Mouse (Mus musculus): ENCODE results near the gene Arap1. TPM values are rescaled to one million over a fixed set of nuclear protein-coding genes. Genes with fewer than 3 reads are reported as not detected.

Gene Arap1
- total RNA-seq, 2 experiments from 2014 or later, result 41.2 to 63.1 TPM

DNA sequence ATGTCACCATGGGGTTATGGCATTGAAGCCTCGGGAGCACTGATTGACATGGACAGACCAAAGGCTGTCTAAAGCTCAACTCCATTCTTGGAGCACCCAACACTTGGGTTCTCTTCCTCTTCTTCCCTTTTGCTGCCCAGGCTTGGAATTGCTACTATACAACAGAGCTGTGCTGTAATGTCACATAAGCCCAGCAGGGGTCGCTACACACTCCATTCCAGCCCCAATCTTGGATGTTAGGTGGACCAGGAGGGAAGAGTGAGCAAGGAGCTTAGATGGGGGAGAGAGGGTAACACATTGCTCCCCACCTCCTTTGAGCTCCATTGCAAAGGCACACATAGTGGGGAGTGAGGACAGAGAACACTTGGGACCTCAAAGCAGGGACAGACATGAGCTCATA, 79.9 kb downstream of the Arap1 start:
- peak; percentile 87 for ATAC-seq (replicated peaks; ENCODE audit: poor library complexity)

DNA sequence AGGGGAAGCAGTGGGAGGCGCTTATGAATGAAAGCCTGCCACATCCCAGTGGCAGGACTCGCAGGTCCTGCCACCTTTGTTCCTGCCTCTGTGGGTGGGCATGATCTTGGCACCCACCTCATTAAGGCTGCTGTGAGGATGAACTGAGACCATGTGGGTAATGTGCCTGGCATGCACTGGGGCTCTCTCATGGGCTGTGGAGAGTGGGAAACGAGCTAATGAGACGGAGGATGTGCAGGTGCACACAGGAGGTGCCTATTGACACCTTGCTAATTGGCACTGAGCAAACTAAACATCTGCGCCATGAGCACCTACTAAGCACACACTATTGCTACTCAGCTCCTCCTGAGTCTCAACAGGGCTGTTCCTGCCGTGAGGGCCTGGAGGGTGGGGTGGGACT, 87.2 kb downstream of the Arap1 start:
- no peak for ATAC-seq (replicated peaks; ENCODE audit: poor library complexity)

DNA sequence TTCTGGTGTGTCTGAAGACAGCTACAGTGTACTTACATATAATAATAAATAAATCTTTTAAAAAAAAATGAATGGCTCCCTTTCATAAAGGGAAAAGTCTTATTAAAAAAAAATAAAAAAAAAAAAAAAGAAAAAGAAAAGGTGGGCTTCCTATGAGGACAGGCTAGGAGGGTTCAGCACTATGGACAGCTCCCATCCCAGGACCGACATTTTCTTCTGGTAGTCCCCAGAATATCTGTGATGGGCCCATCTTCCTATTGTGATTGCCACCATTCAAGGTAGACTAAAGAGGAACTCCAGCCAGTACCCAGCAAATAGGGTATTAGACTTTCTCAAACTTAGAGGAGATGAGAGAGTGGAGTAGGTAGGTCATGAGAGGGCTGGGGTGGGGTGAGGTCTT, 90.0 kb downstream of the Arap1 start:
- peak; percentile 46; the same call in 1 of the 2 replicates for ATAC-seq (replicated peaks; ENCODE audit: poor library complexity)

DNA sequence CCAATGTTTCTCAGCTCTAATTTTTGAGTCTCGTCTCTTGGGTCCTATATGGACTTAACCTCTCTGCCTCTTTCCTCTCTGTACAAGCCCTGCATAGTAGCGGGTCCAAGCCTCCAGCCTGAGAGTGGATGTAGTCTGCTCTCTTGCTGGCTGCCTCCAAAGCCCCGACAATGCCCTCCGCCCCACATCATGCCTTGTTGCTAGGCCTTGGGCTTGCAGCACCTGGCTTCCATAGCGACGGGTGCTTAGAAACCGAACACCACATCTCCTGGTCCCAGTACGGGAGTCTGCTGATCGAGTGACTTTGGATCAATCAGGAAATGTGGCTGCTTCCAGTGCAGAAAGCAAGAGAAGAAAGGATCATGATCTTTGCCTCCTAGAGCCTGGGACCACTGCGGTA, 95.2 kb downstream of the Arap1 start:
- no peak for ATAC-seq (replicated peaks; ENCODE audit: poor library complexity)

DNA sequence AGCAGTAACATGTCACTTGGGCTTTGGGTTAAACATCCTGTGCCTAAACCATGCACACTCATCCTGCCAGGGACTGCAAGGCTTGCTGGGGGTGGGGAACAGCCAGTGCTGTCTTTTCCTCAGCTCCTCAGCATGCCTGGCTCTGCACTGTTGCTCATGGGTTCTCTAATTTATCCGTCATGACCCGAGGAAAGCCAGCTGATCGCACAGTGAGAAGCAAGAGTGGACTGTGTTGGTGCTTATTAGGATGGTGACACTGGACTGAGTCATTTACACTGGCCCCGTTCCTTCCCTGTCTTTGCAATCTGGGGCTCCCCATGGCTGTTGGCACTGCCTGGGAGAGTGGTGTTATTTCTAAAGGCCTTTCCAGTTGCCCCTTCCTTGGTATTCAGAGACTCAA, 96.3 kb downstream of the Arap1 start:
- ATAC-seq (replicated peaks; ENCODE audit: poor library complexity), result no peak

DNA sequence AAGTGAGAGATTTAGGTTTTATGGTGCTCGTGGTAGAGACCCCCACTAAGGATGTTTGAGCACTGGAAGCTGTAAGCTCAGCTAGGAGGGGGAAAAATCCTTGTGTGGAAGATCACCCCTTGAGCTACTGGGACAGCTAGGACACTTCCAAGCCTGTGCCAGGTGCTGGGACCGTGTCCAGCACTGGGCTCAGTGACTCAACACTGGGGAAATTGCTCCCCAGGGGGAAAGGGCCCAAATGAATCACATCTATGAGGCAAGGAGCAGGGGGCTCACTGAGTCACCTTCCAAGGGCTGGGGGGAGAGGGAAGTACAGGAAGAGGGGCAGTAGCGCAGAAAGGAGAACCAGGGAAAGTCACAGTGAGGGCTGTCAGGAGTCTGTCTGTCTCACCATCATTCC, 102.0 kb downstream of the Arap1 start:
- ATAC-seq (replicated peaks; ENCODE audit: poor library complexity), result no peak

DNA sequence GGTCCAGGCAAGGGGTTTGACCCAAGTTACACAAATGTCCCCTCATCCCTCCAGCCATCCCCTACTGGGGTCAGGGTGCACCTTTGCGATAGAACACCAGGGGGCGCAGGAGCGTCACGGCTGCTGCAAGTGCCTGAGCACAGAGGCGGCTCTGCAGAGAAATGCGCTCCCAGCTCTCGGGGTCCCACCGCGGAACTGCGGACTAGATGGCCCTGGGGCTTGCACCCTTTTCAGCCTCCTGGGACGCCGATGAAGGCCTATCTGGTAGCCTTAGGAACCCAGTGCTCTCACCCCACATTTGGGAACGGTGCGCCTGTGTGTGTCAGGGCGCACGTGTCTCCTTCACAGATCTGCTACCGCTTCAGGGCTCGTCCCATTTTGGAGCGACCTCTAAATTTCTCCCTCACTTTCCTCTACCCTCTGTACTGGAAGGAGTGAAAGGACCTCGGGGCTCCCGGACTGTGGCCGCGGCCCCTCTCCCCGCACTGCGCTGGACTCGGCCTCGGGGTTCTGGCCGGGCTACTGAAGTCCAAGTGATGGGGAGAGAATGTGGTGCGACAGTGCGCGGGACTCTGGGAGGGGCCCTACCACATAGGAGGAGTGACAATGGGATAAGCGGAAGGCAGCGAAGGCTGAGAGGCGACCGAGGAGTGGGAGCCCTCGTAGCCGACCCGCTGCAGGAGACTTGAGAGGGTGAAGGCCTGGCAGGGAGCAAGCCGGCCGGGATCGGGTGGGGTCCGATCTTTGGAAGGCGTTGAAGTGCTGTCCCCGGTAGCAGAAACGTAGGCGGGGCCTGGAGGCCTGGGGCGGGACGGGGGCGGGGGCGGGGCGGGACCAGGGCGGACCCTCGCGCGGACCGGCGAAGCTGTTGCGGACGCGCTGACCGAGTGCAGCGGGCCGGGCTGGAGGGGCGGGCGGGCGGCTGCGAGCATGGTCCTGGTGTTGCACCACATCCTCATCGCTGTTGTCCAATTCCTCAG, 102.8 kb downstream of the Arap1 start:
- peak; percentile 81 for ATAC-seq (replicated peaks; ENCODE audit: poor library complexity)

DNA sequence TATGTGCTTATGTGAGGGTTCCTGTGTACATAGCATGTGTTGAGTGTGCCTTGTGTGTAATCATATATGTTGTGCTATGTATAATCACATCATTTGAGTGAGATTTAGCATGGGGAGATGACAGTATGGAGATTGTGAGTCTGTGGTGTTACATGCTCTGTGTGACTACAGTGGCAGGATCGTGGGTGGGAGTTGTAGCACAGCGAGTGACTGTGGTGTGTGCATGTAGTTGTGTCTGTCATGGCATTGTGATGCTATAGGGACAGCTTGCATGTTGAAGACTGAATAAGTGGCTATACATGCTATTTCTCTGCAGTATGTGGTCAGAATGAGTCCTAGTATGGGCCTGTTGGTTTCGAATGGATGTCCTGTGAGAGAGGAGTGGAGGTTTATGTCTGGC, 104.8 kb downstream of the Arap1 start:
- ATAC-seq (replicated peaks; ENCODE audit: poor library complexity), result no peak

DNA sequence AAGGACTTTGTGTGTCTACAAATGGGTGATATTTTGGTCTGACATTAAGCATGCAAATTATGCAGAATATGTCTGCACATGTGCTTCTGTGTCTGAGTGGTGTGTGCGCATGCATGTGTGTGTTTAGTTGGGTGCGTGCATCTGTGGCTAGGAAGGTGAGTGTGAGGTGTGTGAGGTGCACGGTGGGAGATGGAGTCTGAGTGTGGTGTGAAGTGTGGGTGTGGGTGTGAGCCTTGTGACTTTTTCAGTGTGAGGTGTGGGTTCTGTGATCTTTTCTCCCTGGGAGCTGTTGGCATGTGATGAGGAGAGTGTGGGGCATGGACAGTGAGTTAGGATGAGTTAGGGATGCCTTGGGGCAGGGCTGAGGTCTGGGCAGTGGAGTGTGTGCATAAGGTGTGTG, 105.4 kb downstream of the Arap1 start:
- no peak for ATAC-seq (replicated peaks; ENCODE audit: poor library complexity)

DNA sequence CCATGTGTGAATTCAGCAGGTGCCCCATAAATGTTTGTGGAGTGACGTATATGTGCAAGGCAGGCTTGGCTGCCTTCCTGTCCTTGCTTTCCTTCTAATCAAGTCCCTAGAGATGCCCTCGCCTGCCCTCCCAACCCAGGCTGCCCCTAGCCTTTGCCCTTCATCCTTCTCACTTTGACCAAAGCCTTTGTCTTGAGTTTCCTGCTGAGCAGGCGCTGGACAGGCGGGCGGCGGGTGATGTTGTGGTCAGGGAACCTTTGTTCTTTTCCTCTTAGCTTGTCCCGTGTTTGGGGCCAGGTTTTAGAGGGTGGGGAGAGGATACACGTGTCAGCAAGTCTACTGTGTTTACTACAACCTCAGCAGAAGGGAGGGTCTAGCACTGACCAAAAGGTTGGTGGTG, 105.9 kb downstream of the Arap1 start:
- ATAC-seq (replicated peaks; ENCODE audit: poor library complexity), result no peak

DNA sequence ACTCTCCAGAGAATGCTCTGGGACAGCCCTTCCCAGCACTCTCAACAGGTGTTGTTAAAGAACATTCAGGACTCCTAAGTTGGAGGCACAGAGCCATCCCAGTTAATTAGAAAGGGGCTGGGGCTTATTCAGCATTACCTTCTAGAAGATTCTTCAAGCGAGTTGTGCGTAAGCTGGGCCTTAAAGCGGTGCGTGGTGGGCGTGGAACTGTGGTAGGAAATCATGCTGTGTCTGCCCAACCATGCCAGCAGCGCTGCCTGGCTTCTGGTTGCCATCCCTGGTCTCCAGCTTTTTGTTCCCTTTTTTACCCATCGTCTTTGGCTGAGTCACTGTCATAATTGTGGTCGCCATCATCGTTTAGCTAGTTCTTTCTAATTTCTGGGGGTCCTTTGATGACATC, 106.6 kb downstream of the Arap1 start:
- peak; percentile 47 for ATAC-seq (replicated peaks; ENCODE audit: poor library complexity)

DNA sequence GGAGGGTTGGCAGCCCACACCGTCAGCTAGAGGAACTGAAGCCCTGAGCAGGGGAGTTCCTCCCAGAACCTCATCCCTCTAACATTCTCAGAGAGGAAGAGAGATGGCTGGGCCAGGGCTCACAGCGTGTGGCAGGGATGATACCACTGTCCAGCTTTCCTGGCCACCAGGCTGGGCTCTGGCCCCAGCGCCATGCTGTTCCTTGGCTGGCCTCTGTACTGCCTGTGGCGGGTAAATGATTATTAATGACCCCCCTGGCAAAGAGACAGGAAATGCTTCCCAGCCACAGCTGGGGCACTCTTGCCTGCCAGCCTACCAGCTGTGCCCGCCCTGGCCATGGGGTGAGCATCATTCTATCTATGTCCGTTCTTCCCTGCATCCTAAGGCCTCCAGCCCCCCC, 107.3 kb downstream of the Arap1 start:
- ATAC-seq (replicated peaks; ENCODE audit: poor library complexity), result no peak

DNA sequence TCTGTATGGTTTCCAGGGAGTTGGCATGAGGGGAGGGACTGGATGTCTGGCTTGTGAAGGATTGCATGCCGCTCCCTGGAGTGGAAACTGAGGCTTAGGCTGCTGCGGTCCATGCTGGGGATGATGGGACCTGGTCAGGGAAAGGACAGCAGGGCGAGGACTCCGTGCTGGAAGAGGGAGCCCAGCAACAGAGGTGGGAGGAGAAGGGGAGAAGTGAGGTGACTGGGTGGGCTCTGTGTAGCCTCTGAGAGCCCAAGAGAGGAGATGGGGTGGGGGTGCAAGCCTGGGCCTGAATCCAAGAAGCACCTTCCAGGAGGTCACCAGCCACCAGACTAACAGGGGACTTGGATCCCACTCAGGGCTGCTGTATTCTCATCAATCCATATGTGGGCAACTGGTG, 108.5 kb downstream of the Arap1 start:
- ATAC-seq (replicated peaks; ENCODE audit: poor library complexity), result no peak

DNA sequence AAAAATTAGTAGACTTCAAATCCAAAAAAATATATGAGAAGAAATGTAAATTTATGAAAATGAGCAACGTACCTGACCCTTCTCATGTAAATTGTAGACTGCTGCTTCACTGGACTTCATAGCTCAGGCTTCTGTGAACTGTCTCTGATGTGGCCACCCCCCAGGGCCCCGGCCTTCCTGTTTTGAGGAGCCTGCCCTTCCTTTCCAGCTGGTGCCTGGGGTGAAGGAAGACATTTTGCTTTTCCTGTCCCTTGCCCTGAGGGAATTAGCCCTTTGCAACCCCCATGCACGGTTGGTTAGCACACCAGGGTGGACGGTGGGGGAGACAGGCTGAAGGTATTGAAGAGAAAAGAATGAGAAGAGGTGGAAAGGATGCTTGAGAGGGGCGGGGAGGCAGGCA, 108.9 kb downstream of the Arap1 start:
- 0 out of 2 replicates have a peak, but pooled peaks have one; percentile 10 for ATAC-seq (replicated peaks; ENCODE audit: poor library complexity)

DNA sequence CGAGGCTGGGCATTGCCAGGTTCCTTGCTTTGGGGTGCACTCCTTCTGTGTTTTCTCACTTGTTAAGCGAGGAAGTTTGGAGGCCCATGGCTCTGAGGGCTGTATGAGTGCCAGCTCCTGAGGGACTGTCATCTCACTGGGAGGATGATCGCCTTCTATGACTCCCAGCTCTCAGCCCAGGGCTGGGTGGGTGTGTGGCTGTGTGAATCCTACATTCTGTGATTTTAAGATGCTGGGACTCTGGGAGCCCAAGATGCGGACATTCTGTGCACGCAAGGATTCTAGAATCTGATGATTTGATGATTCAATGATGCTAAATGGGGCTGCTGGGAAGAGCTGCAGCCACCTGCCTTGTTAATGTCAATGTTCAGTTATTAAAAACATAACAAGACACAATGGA, 109.4 kb downstream of the Arap1 start:
- ATAC-seq (replicated peaks; ENCODE audit: poor library complexity), result no peak

DNA sequence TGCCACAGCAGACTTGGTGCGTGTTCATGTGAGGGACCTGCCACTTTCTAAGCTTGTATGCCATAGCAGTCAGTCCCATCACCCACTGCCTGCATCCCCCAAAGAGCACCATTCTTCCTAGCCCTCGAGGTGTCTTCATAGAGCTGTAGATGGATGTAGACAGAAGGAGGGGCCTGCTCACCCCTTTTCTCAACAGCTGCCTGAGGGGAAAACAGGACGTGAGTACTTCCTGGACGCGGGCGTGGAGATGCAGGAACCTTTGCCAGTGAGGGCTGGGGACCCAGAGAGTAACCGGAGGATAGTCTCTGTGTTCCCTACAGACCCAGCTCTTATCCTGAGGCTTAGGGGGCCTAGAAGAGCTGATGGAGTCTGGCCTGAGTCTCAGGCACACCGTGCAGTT, 109.9 kb downstream of the Arap1 start:
- 0 out of 2 replicates have a peak, but pooled peaks have one; percentile 18 for ATAC-seq (replicated peaks; ENCODE audit: poor library complexity)

DNA sequence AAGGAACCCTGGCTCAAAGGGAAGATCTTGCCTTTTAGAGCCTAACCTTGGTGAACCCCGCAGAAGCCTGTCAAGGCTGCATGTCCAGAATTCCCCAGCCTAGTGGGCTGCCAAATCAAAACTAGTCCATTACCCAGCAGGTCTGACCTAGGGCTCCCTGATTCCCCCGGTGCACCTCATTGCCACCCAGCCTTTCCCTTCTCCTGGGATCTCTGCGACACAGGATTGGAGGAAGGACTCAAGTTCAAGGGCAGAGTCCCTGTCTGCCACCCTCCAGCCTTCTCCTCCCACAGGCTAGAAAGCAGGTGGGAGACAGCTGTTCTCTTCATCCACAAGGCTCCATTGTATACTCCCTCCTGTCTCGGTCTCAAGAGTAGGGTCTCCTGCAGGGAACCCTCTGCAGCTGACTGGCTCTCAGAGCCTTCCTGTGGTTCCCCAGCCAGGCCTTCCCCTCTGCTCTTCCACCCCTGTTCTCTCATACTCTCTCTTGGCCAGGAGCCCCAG, 110.5 kb downstream of the Arap1 start:
- ATAC-seq (replicated peaks; ENCODE audit: poor library complexity), result no peak

DNA sequence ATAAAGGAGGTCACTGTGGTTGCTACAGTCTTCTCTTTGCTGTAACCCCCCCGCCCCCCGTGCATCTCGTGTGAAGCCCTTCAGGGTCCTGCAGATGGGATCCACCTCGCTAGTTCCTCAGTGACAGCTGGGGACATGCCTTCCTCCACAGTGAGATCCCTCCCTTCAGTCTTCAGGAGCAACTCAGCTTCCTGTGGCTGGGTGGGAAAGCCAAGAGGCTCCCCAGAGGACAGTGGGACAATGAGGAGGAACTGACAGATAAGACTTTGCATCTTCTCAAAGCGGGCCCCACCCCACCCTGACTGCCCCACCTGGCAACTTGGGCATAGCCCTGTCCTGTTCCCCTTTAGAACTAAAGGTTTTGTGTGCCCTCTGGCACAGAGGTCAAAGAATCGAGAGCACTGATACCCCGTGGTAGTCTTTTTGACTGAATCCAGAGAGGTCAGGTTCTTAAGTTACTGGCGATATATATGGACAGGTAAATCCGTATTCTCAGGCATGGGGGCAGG, 111.5 kb downstream of the Arap1 start:
- no peak for ATAC-seq (replicated peaks; ENCODE audit: poor library complexity)

DNA sequence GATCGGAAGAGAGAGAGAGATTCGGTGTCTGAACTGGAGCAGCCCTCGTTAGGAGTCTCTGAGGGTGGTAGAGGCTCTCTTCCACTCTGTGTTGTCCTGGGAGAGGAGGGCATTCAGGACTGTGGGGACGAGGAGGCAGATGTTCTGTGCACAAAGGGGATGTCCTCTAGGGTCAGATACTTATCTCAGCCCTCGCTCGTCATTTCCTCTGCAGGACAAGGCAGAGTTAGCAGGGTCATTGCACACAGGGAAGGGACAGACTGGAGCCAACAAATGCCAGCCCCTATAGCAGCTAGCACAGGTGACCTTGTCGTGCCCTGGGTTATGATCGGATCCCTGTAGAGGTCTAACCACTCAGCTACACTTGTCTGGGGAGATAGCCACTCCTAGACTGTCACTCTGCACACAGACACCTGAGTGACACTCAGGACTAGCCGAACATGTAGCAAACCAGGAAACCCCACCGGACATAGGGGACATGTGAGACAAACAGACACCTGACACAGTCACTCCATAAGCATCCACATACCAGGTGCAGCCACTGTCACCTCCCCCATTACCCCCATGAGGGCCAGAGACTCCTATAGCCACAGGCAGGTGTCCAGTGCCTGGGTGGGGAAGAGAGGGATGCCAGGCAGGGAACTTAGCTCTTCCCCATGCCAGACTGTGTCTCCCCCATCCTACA, 112.2 kb downstream of the Arap1 start:
- no peak for ATAC-seq (replicated peaks; ENCODE audit: poor library complexity)

DNA sequence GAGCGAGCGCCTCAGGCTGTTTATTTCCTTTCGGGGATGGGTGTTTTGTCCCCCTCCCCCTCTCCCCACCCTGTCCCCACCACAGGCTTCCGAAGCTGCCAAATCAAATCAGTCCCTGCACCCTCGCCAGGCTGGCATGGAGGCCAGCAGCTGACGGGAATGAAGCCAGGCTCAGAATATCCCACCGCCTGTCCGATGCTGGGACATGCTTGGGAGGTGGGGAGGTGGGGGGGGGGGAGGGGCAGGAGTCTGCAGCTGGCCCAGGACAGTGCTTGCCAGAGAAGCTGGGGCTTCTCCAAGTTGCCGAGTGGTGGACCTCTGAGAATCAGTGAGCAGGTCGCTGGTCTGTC, 112.7 kb downstream of the Arap1 start:
- no peak for ATAC-seq (replicated peaks; ENCODE audit: poor library complexity)

DNA sequence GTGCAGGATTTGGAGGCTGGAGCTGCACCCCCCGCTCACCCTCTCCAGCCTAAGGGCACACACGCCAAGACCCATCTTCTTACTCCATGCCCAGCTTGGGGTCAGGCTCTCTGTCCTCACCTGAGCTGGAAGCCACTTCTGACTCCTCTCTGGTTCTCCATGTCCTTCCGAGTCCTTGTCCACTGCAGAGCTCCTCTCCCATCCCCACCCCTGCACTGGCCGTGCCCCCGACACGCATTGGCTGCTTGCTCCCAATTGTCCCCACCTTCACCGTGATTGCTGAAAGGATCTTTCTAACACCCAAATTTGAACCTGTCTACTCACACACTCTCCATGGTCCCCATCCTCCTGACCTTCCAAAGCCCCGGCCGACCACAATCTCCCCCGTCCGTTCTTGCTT, 113.7 kb downstream of the Arap1 start:
- no peak for ATAC-seq (replicated peaks; ENCODE audit: poor library complexity)
